Mouse (Mus musculus) CH12.LX (cell line): ENCODE data around the gene Gm20708. TPM values are rescaled to one million over a fixed set of nuclear protein-coding genes. Genes with fewer than 3 reads are reported as not detected.
A peak's percentile ranks its signal among the peaks of the same experiment; 100 is the strongest.

Source experiments
- DNase-seq: peaks from one replicate; pipeline ENCODE4 v3.0.0-alpha.2; 2013; ENCODE audit errors: extremely low read depth
- H3K27ac ChIP-seq: 2 replicates; pipeline ENCODE4 v1.5.1; 2012; ENCODE audit warnings: low read depth, mild to moderate bottlenecking, control low read depth, moderate library complexity; ENCODE audit not compliant: insufficient read depth
- H3K27me3 ChIP-seq: replicated peaks from 2 replicates; pipeline ENCODE3; 2012; ENCODE audit warnings: inconsistent platforms
- H3K36me3 ChIP-seq, 2 experiments: replicated peaks in 1 of 2; 2 replicates each; pipeline versions ENCODE3 to v1.6.1; 2012; ENCODE audit warnings: inconsistent platforms in 1 of 2, low read length in 1 of 2, mild to moderate bottlenecking in 1 of 2, mixed read lengths in 1 of 2, moderate library complexity in 1 of 2; ENCODE audit not compliant: control insufficient read depth in 1 of 2, insufficient read depth in 1 of 2
- H3K4me1 ChIP-seq, 2 experiments: 2 replicates each; pipeline ENCODE4 v1.6.1; 2012; ENCODE audit warnings: inconsistent platforms in 1 of 2, moderate library complexity in 1 of 2; ENCODE audit not compliant: insufficient read depth in 2 of 2, control insufficient read depth in 1 of 2
- H3K4me2 ChIP-seq: 2 replicates; pipeline ENCODE4 v1.6.1; 2012; ENCODE audit warnings: low read depth, mild to moderate bottlenecking, control low read depth; ENCODE audit not compliant: poor library complexity, insufficient read depth, severe bottlenecking
- H3K4me3 ChIP-seq, 3 experiments: fragments of 150-350 bp in 1 of 3; sonication (generic) in 1 of 3; replicated peaks in 1 of 3; 2 replicates each; pipeline versions ENCODE3 to v1.5.1; 2011 to 2012; ENCODE audit warnings: low read depth in 2 of 3, low read length in 2 of 3, mild to moderate bottlenecking in 2 of 3, moderate library complexity in 2 of 3, control low read depth in 1 of 3, improper control_type of control experiment in 1 of 3, inconsistent platforms in 1 of 3, mixed read lengths in 1 of 3; ENCODE audit not compliant: poor library complexity in 1 of 3
- H3K79me2 ChIP-seq: replicated peaks from 2 replicates; pipeline ENCODE4 v1.6.1; 2012; ENCODE audit warnings: mild to moderate bottlenecking, moderate library complexity; ENCODE audit not compliant: control insufficient read depth, poor library complexity, insufficient read depth, severe bottlenecking; ENCODE audit errors: extremely low read depth
- H3K9ac ChIP-seq: 2 replicates; pipeline ENCODE4 v1.6.1; 2012; ENCODE audit warnings: low read depth, mild to moderate bottlenecking, control low read depth, moderate library complexity; ENCODE audit not compliant: insufficient read depth
- H3K9me3 ChIP-seq: replicated peaks from 2 replicates; pipeline ENCODE3; 2012; ENCODE audit warnings: low read length, inconsistent platforms, mixed read lengths
- CHD1 ChIP-seq: IDR thresholded peaks from 2 replicates; pipeline ENCODE4 v1.6.1; 2012; ENCODE audit warnings: low read depth, low read length, improper control_type of control experiment, inconsistent platforms
- CTCF ChIP-seq, 2 experiments: IDR thresholded peaks in 1 of 2; conservative IDR thresholded peaks in 1 of 2; 2 replicates each; pipeline ENCODE4 v1.5.1; 2011 to 2012; ENCODE audit warnings: low read depth in 2 of 2, low read length in 2 of 2, improper control_type of control experiment in 1 of 2, inconsistent platforms in 1 of 2, mild to moderate bottlenecking in 1 of 2, moderate library complexity in 1 of 2
- E2F4 ChIP-seq: IDR thresholded peaks from 2 replicates; pipeline ENCODE4 v1.6.1; 2011; ENCODE audit warnings: low read depth, low read length, improper control_type of control experiment; ENCODE audit not compliant: insufficient replicate concordance
- ELF1 ChIP-seq: IDR thresholded peaks from 2 replicates; pipeline ENCODE4 v1.6.1; 2014; ENCODE audit warnings: low read depth, mild to moderate bottlenecking, inconsistent platforms, low read length, improper control_type of control experiment
- EP300 ChIP-seq: IDR thresholded peaks from 2 replicates; pipeline ENCODE4 v1.6.1; 2011; ENCODE audit warnings: low read length, improper control_type of control experiment
- GABPA ChIP-seq: IDR thresholded peaks from 2 replicates; pipeline ENCODE4 v1.6.1; 2012; ENCODE audit warnings: low read depth, low read length, improper control_type of control experiment, inconsistent platforms; ENCODE audit not compliant: insufficient replicate concordance
- IRF4 ChIP-seq: IDR thresholded peaks from 2 replicates; pipeline ENCODE4 v1.6.1; 2014; ENCODE audit warnings: low read depth, mild to moderate bottlenecking, inconsistent platforms, low read length, improper control_type of control experiment
- JUN ChIP-seq: IDR thresholded peaks from 2 replicates; pipeline ENCODE4 v1.6.1; 2011; ENCODE audit warnings: low read depth, mild to moderate bottlenecking, low read length, improper control_type of control experiment, moderate library complexity; ENCODE audit not compliant: insufficient read depth
- JUND ChIP-seq: conservative IDR thresholded peaks from 2 replicates; pipeline ENCODE4 v1.6.1; 2011; ENCODE audit warnings: low read depth, low read length, improper control_type of control experiment
- KAT2A ChIP-seq: IDR thresholded peaks from 2 replicates; pipeline ENCODE4 v1.6.1; 2012; ENCODE audit warnings: low read length, improper control_type of control experiment, inconsistent platforms; ENCODE audit not compliant: insufficient replicate concordance
- MAFK ChIP-seq: IDR thresholded peaks from 2 replicates; pipeline ENCODE4 v1.6.1; 2011; ENCODE audit warnings: low read length, improper control_type of control experiment; ENCODE audit not compliant: insufficient replicate concordance
- MAX ChIP-seq: IDR thresholded peaks from 2 replicates; pipeline ENCODE4 v1.6.1; 2011; ENCODE audit warnings: low read length, improper control_type of control experiment
- MAZ ChIP-seq: IDR thresholded peaks from 2 replicates; pipeline ENCODE4 v1.6.1; 2012; ENCODE audit warnings: low read depth, mild to moderate bottlenecking, inconsistent platforms, low read length, improper control_type of control experiment, moderate library complexity
- MEF2A ChIP-seq: IDR thresholded peaks from 2 replicates; pipeline ENCODE4 v1.6.1; 2014; ENCODE audit warnings: low read depth, mild to moderate bottlenecking, inconsistent platforms, low read length, improper control_type of control experiment, borderline replicate concordance
- MXI1 ChIP-seq: IDR thresholded peaks from 2 replicates; pipeline ENCODE4 v1.6.1; 2011; ENCODE audit warnings: mild to moderate bottlenecking, low read depth, low read length, improper control_type of control experiment
- MYC ChIP-seq: IDR thresholded peaks from 2 replicates; pipeline ENCODE4 v1.6.1; 2011; ENCODE audit warnings: low read depth, mild to moderate bottlenecking, improper control_type of control experiment, low read length
- NELFE ChIP-seq: IDR thresholded peaks from 2 replicates; pipeline ENCODE4 v1.6.1; 2011; ENCODE audit warnings: low read depth, low read length, improper control_type of control experiment
- NRF1 ChIP-seq: IDR thresholded peaks from 2 replicates; pipeline ENCODE4 v1.6.1; 2014; ENCODE audit warnings: low read depth, mild to moderate bottlenecking, inconsistent platforms, low read length, improper control_type of control experiment, moderate library complexity
- PAX5 ChIP-seq: IDR thresholded peaks from 2 replicates; pipeline ENCODE4 v1.6.1; 2012; ENCODE audit warnings: low read length, inconsistent platforms, mixed read lengths
- POLR2A ChIP-seq: IDR thresholded peaks from 2 replicates; pipeline ENCODE4 v1.6.1; 2011; ENCODE audit warnings: low read depth, mild to moderate bottlenecking, improper control_type of control experiment, low read length
- RCOR1 ChIP-seq: conservative IDR thresholded peaks from 2 replicates; pipeline ENCODE4 v1.6.1; 2012; ENCODE audit warnings: low read depth, mild to moderate bottlenecking, inconsistent platforms, low read length, improper control_type of control experiment
- SIN3A ChIP-seq: IDR thresholded peaks from 2 replicates; pipeline ENCODE4 v1.6.1; 2012; ENCODE audit warnings: low read length, improper control_type of control experiment, inconsistent platforms
- SMC3 ChIP-seq: IDR thresholded peaks from 2 replicates; pipeline ENCODE4 v1.6.1; 2011; ENCODE audit warnings: low read depth, low read length, improper control_type of control experiment
- TBP ChIP-seq: conservative IDR thresholded peaks from 2 replicates; pipeline ENCODE4 v1.6.1; 2011; ENCODE audit warnings: low read depth, low read length, improper control_type of control experiment
- TCF12 ChIP-seq: IDR thresholded peaks from 2 replicates; pipeline ENCODE4 v1.6.1; 2014; ENCODE audit warnings: low read depth, mild to moderate bottlenecking, inconsistent platforms, low read length, improper control_type of control experiment
- UBTF ChIP-seq: IDR thresholded peaks from 2 replicates; pipeline ENCODE4 v1.6.1; 2012; ENCODE audit warnings: low read depth, mild to moderate bottlenecking, inconsistent platforms, low read length, improper control_type of control experiment, moderate library complexity
- USF1 ChIP-seq: IDR thresholded peaks from 2 replicates; pipeline ENCODE4 v1.6.1; 2014; ENCODE audit warnings: low read depth, mild to moderate bottlenecking, inconsistent platforms, low read length, improper control_type of control experiment
- USF2 ChIP-seq: conservative IDR thresholded peaks from 2 replicates; pipeline ENCODE4 v1.6.1; 2011; ENCODE audit warnings: low read depth, low read length, improper control_type of control experiment
- ZC3H11A ChIP-seq: IDR thresholded peaks from 2 replicates; pipeline ENCODE4 v1.6.1; 2012; ENCODE audit warnings: low read depth, mild to moderate bottlenecking, inconsistent platforms, low read length, improper control_type of control experiment
- ZMIZ1 ChIP-seq: IDR thresholded peaks from 2 replicates; pipeline ENCODE4 v1.6.1; 2012; ENCODE audit warnings: low read depth, mild to moderate bottlenecking, inconsistent platforms, low read length, improper control_type of control experiment
- ZNF384 ChIP-seq: IDR thresholded peaks from 2 replicates; pipeline ENCODE4 v1.6.1; 2012; ENCODE audit warnings: low read depth, low read length, improper control_type of control experiment, inconsistent platforms
- dilution Hi-C: fragments of 300-500 bp; cut with MboI; formaldehyde crosslinking; loops from 2 replicates; pipeline ENCODE4 v1.14.3; 2020; ENCODE audit warnings: low sequenced_read_pairs; ENCODE audit not compliant: extremely low pct_unique_long_range_greater_than_20kb, extremely low pct_ligation_motif_present
- in situ Hi-C: fragments of 300-500 bp; cut with MboI; formaldehyde crosslinking; loops from 3 replicates; pipeline ENCODE4 v1.14.3; 2019; ENCODE audit warnings: low sequenced_read_pairs, low pct_ligation_motif_present, low pct_unique_long_range_greater_than_20kb, mixed read lengths
- polyA plus RNA-seq: library from polyadenylated mRNA; unstranded; fragments of >175 nt; gene quantifications from 2 replicates; pipeline ENCODE4 v1.2.1, GENCODE M21; 2012; ENCODE audit warnings: low read depth; ENCODE audit not compliant: insufficient read length
- total RNA-seq, 2 experiments: library from RNA; depleted of rRNA; stranded (reverse); fragments of 300-350 nt in 1 of 2; fragments of >200 nt in 1 of 2; gene quantifications; 2 replicates each; pipeline ENCODE4 v1.2.3; 2012 to 2014

Gm20708 gene
- total and polyA plus RNA-seq, 3 experiments, result 0.50 to 1.0 (median 0.80) TPM

DNA sequence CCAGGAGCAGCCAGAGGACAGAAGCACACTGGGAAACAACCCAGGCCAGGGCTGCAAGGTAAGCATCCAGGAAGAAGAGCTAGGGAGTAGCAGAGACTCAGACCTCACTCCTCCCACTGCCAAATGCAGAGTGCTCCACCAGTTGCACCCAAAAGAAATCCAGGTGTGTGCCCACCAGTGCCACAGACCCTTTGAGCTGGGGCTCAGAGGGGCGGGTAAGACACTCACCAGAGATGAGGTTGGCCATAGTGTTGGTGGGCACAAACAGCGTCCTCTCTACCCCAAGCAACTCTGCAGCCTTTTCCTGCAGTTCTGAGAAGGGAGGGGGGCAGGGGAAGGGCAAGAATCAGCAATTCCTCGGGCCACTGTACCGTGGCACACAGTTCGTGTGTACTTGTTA is 61.9 kb downstream of the Gm20708 start:
- dilution Hi-C loops, result no loop called here
- Histone ChIP-seq H3K36me3 (no peaks in the 10 kb centered on the region), H3K79me2 (no peaks in the 10 kb centered on the region)
- TF ChIP-seq SMC3 (0 out of 2 replicates have a peak, but pooled peaks have one; percentile 3), NELFE (no peak)
- TF ChIP-seq, all 38 proteins: peak for 1
- Histone ChIP-seq H3K4me3 (no peak overlapping the region), H3K27me3 (peaks cover 61% of the 10 kb centered on the region), H3K4me2 (peak overlapping the region; percentile 24; the same call in 1 of the 2 replicates), H3K9ac (no peak overlapping the region), H3K4me1 (peaks cover 17 to 32% of the 10 kb centered on the region in 2 experiments), H3K9me3 (peaks cover 4% of the 10 kb centered on the region), H3K27ac (no peak overlapping the region)
- in situ Hi-C loops, result loop anchor here (5.0 kb wide), 2 partner anchors 96 to 151 kb away; no protein-coding TSS in a partner anchor
- no peak for DNase-seq

DNA sequence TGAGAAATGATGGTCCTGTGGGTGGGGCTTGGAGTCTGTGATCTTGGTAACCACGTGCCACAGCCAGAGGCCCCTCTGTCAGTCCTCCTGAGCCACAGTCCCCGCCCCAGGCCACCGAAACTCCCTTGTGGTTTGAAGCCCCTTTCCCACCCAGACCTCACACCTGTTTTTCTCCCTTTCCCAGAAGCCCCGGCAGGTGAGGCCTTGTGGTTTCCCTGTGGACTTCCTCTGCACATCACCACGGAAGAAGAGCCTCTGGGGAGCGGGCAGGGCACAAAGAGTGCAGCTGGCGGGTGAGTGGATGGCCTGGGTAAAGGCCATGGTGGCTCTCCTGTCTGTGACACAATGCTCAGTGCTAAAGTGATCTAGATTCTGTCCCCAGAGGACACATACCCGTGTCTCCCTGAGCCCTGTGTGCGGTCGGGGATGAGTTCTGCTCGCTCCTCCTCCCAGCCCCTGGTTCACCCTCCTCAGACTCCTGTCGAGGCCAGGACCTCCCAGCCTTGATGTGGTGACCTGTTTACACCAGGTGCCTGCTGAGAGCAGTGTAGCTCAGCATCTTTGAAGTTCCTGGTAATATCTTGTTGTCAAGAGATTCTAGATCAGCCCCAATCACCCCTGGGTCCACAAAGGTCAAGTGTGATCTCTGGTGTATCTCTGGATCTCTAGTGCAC is 62.6 kb downstream of the Gm20708 start:
- Histone ChIP-seq H3K36me3 (no peaks in the 10 kb centered on the region), H3K9ac (no peak overlapping the region), H3K79me2 (no peaks in the 10 kb centered on the region), H3K4me3 (no peak overlapping the region), H3K9me3 (peaks cover 4% of the 10 kb centered on the region), H3K4me2 (peak overlapping the region; percentile 24; the same call in 1 of the 2 replicates), H3K27me3 (peaks cover 65% of the 10 kb centered on the region), H3K4me1 (peaks cover 15 to 27% of the 10 kb centered on the region in 2 experiments), H3K27ac (no peak overlapping the region)
- DNase-seq, result peak; percentile 78
- in situ Hi-C loops, result loop anchor here (5.0 kb wide), 2 partner anchors 95 to 150 kb away; no protein-coding TSS in a partner anchor
- dilution Hi-C loops, result no loop called here
- no peak for TF ChIP-seq ZC3H11A
- 0 out of 2 replicates have a peak, but pooled peaks have one; percentile 3 for TF ChIP-seq SMC3
- TF ChIP-seq E2F4, result no peak
- peak; percentile 45; the same call in 1 of the 2 replicates for TF ChIP-seq SIN3A
- TF ChIP-seq ELF1, result peak; percentile 57; the same call in 1 of the 2 replicates
- no peak; the same call in 1 of the 2 replicates for TF ChIP-seq MXI1
- TF ChIP-seq ZNF384, result no peak
- no peak for TF ChIP-seq PAX5
- no peak for TF ChIP-seq TBP
- TF ChIP-seq TCF12, result peak; percentile 99
- TF ChIP-seq UBTF, result 0 out of 2 replicates have a peak, but pooled peaks have one; percentile 19
- no peak for TF ChIP-seq ZMIZ1
- peak; percentile 86 for TF ChIP-seq RCOR1
- peak; percentile 69 for TF ChIP-seq USF1
- no peak for TF ChIP-seq NRF1
- TF ChIP-seq CTCF (conservative IDR thresholded peaks at IDR 0.05 in 1 of 2, IDR thresholded peaks at IDR 0.05 in 1 of 2; ENCODE audit: low read depth in 2 of 2, low read length in 2 of 2), result no peak
- TF ChIP-seq GABPA, result no peak
- no peak for TF ChIP-seq JUN
- peak; percentile 85 for TF ChIP-seq EP300
- TF ChIP-seq POLR2A, result no peak
- no peak for TF ChIP-seq JUND
- peak; percentile 90 for TF ChIP-seq MYC
- peak; percentile 82 for TF ChIP-seq MEF2A
- peak; percentile 70 for TF ChIP-seq MAFK
- peak; percentile 92 for TF ChIP-seq MAX
- TF ChIP-seq IRF4, result peak; percentile 86
- peak; percentile 57 for TF ChIP-seq USF2
- TF ChIP-seq CHD1, result no peak
- TF ChIP-seq KAT2A, result no peak
- no peak; the same call in 1 of the 2 replicates for TF ChIP-seq MAZ
